Mouse (Mus musculus) testis, adult 2 months (tissue): ENCODE data around the gene Adam12.

Experiments used
- CTCF ChIP-seq: fragments of 200-500 bp; IDR thresholded peaks from 2 replicates; pipeline ENCODE4 v1.5.1; 2012; ENCODE audit warnings: low read depth, mild to moderate bottlenecking, inconsistent platforms, low read length, moderate library complexity; ENCODE audit not compliant: control insufficient read depth, insufficient read depth, insufficient replicate concordance
- POLR2A ChIP-seq: fragments of 200-500 bp; IDR thresholded peaks from 2 replicates; pipeline ENCODE4 v1.6.1; 2012; ENCODE audit warnings: low read depth, mild to moderate bottlenecking, inconsistent platforms, low read length, moderate library complexity; ENCODE audit not compliant: control insufficient read depth

DNA sequence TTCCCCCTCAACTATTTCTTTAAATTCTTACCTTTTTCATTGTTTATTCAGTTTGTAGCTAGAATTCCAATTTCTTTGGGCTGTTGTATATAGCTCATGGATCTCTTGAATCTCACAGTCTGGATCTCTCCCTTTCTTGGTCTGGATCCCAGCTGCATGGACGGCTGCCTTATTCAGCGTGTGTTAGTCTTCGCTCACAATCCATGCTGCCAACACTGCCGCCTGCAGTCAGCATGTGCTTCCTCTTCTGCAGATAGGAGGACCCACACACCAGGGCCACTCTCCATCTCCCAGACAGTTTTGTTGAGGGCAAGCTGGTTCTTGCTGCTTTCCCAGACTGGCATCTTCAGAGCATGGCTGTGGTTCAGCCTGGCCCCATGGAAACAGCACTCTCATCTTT is 392.4 kb downstream of the Adam12 start:
- 0 out of 2 replicates have a peak, but pooled peaks have one; percentile 8 for TF ChIP-seq CTCF
- TF ChIP-seq POLR2A: no peak
